Mouse (Mus musculus) lung, postnatal 0 days (tissue): ENCODE data around the gene Pdcl2.

Experiments
- CTCF ChIP-seq: IDR thresholded peaks from 2 replicates; pipeline ENCODE4 v1.5.1; 2016; ENCODE audit warnings: antibody characterized with exemption, mild to moderate bottlenecking
- EP300 ChIP-seq: IDR thresholded peaks from 2 replicates; pipeline ENCODE4 v1.6.1; 2016; ENCODE audit warnings: antibody characterized with exemption, mild to moderate bottlenecking, control low read depth

GRCm38 (mm10) chr5:76363453-76364104, 32.6 kb upstream of the Pdcl2 start, which contains the start of gene Nmu:
- TF ChIP-seq CTCF (no peak), EP300 (no peak)
